Mouse (Mus musculus) C2C12 (cell line): ENCODE data around the gene Cep170b. TPM values are rescaled to one million over a fixed set of nuclear protein-coding genes. Genes with fewer than 3 reads are reported as not detected.

Source experiments
- H3K27me3 ChIP-seq: one replicate; pipeline ENCODE4 v1.6.1; 2011; ENCODE audit not compliant: control insufficient read depth, insufficient read depth, insufficient read length
- H3K36me3 ChIP-seq: one replicate; pipeline ENCODE4 v1.6.1; 2011; ENCODE audit not compliant: control insufficient read depth, insufficient read depth
- H3K4me3 ChIP-seq: one replicate; pipeline ENCODE4 v1.5.1; 2011; ENCODE audit warnings: mild to moderate bottlenecking, control low read depth; ENCODE audit not compliant: poor library complexity, insufficient read depth, severe bottlenecking
- H3K79me2 ChIP-seq: one replicate; pipeline ENCODE4 v1.6.1; 2011; ENCODE audit not compliant: control insufficient read depth, insufficient read depth
- H3K79me3 ChIP-seq: one replicate; pipeline ENCODE4 v1.6.1; 2011; ENCODE audit warnings: low read depth, control low read depth
- H3ac ChIP-seq: one replicate; pipeline ENCODE3; 2011; ENCODE audit warnings: low read depth; ENCODE audit not compliant: control insufficient read depth, insufficient read length
- CEBPB ChIP-seq: IDR thresholded peaks from one replicate; pipeline ENCODE4 v1.6.1; 2011; ENCODE audit warnings: low read depth, mild to moderate bottlenecking, control low read depth, moderate library complexity
- CTCF ChIP-seq: IDR thresholded peaks from one replicate; pipeline ENCODE4 v1.5.1; 2011; ENCODE audit not compliant: control insufficient read depth, insufficient read depth, insufficient read length
- FOSL1 ChIP-seq: IDR thresholded peaks from one replicate; pipeline ENCODE4 v1.8.0; 2011; ENCODE audit warnings: mild to moderate bottlenecking, low read length; ENCODE audit not compliant: poor library complexity, insufficient read depth, severe bottlenecking
- MAX ChIP-seq: IDR thresholded peaks from one replicate; pipeline ENCODE4 v1.6.1; 2011; ENCODE audit warnings: mild to moderate bottlenecking, control low read depth
- MYOD1 ChIP-seq: IDR thresholded peaks from one replicate; pipeline ENCODE4 v1.6.1; 2011; ENCODE audit warnings: low read depth; ENCODE audit not compliant: control insufficient read depth, insufficient read length
- MYOG ChIP-seq: IDR thresholded peaks from one replicate; pipeline ENCODE4 v1.6.1; 2011; ENCODE audit not compliant: control insufficient read depth, insufficient read length; ENCODE audit errors: extremely low read depth
- USF1 ChIP-seq: IDR thresholded peaks from one replicate; pipeline ENCODE4 v1.6.1; 2011; ENCODE audit warnings: low read depth, mild to moderate bottlenecking, control low read depth, moderate library complexity
- microRNA-seq: library from miRNA; unstranded; fragments of <30 nt; microRNA quantifications from one replicate; pipeline ENCODE4, GENCODE M21; 2019; ENCODE audit warnings: borderline microRNAs expressed
- polyA plus RNA-seq: library from polyadenylated mRNA; unstranded; fragments of >200 nt; fragmentation: generic; extraction: Trizol; gene quantifications from one replicate; pipeline ENCODE4 v1.2.1, GENCODE M21; 2012; ENCODE audit warnings: missing spikeins

The Cep170b gene
- polyA plus RNA-seq, 1 experiment, result 33.3 TPM

DNA sequence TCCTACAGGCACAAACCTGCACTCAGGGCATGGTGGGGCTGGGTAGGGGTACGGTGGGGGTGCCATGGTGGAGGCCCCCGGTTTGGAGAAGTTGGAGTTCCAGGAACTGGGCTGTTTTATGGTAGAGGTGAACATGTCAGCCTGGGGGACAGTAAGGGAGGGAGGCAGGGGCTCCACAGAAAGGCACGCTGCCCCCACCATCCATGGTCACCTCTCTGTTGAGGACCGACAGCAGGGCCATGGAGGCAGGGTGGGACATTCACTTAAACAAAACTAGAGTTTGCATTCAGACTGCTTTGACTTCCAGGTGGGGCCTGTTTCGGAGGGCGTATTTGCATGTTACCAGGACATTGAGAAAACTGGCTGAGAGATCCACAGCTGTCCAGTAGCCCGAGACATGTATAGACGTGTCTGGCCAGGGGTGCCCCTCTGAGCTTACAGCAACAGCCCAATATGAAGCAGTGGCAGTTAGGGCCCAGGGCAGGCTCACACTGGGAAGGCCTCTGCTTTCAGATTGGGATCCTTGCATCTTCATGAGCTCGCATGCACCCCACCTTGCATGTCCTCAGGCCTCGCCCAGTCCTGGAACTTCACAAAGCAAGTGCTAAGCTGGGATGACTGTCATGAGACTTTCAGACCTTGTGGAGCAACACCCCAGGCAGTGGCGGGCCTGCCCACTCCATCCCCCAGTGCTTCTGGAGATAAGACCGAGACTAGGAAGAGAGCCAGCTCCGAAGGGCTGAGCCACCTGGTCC lies 73.5 kb downstream of the Cep170b start:
- Histone ChIP-seq H3ac (peak overlapping the region; percentile 41), H3K79me3 (peaks cover 15% of the 10 kb centered on the region), H3K4me3 (peak overlapping the region; percentile 41), H3K36me3 (no peaks in the 10 kb centered on the region), H3K27me3 (no peaks in the 10 kb centered on the region), H3K79me2 (peaks cover 47% of the 10 kb centered on the region)
- TF ChIP-seq FOSL1 (no peak), MAX (no peak), MYOG (no peak), USF1 (no peak), CTCF (no peak), MYOD1 (no peak), CEBPB (no peak)

DNA sequence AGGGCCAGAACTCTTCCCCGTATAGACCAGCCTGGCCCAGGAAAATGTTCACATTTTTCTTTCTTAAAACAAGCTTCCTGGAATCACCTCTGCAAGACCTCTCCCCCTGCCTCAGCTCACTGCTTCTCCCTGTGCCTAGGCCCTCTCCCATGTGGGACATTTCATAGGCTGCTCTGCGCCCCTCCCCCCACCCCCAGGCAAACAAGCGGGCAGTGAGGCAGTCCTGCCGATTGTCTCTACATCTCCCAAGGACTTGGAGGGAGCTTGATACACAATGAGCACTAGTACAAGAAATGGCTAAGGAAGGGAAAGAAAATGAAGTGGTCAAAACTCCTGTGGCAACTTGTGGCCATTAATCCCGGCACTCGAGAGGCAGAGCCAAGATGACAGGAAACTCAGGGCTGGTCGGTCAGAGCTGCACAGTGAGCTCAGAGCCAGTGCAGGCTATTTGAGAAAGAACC lies 74.1 kb downstream of the Cep170b start:
- H3K79me3 ChIP-seq, result peaks cover 13% of the 10 kb centered on the region
- peak overlapping the region; percentile 41 for H3K4me3 ChIP-seq
- no peaks in the 10 kb centered on the region for H3K27me3 ChIP-seq
- no peak for TF ChIP-seq CEBPB
- H3ac ChIP-seq, result peak overlapping the region; percentile 41
- H3K36me3 ChIP-seq, result no peaks in the 10 kb centered on the region
- peaks cover 47% of the 10 kb centered on the region for H3K79me2 ChIP-seq

DNA sequence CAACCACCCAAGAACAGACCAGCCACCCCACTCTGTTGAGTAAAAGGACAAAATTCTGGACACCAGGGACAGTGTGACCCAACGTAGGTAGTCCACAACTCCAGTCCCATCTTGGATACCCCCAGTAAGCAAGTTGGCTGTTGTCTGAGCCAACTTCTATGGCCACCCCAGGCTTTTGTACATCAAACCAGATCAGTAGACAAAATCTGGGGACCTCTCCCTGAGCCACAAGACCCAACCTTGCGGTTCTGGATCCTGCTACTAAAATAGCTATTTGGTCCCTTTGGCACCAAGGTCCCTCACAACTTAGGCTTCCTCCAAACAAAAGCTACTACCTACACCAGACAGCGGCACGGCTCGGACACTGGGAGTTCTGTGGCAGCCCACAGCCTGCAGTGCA lies 74.7 kb downstream of the Cep170b start:
- TF ChIP-seq MAX (no peak), CTCF (no peak), MYOG (no peak), MYOD1 (no peak), USF1 (no peak), CEBPB (no peak), FOSL1 (no peak)
- Histone ChIP-seq H3K79me2 (peaks cover 52% of the 10 kb centered on the region), H3ac (peak overlapping the region; percentile 85), H3K36me3 (no peaks in the 10 kb centered on the region), H3K79me3 (peaks cover 12% of the 10 kb centered on the region), H3K27me3 (no peaks in the 10 kb centered on the region), H3K4me3 (peak overlapping the region; percentile 41)

DNA sequence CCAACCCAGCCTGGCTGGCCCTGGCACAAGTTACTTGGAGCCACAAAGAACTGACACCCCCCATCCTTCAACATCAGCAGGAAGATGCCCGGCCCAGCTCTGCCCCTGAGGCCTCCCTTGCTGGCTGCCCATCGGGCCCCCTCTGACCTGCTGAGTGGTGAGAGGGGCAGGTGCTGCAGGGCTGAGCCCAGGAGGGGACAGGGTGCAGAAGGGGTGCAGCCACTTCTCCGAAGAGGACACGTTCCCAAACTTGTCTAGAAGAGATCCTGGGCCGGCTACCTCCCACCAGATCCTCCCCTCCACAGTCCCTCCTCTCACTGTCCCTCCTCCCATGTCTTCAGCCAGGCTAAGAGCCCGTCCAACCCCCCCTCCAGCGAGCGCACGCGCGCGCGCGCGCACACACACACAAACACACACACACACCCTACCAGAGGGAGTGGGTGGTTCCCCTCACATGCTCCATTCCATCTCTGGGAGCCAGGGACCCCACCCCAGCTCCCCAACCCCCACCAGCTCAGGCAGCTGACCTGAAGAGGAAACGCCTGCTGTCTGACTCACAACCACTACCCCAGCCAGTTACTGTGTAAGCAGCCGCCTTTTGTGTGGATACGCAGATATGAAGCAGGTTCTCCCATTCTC lies 75.3 kb downstream of the Cep170b start:
- TF ChIP-seq MYOD1 (peak; percentile 21), FOSL1 (no peak), USF1 (no peak), MAX (no peak), MYOG (no peak), CEBPB (no peak), CTCF (no peak)
- Histone ChIP-seq H3K27me3 (no peaks in the 10 kb centered on the region), H3K4me3 (peak overlapping the region; percentile 41), H3K79me3 (peaks cover 12% of the 10 kb centered on the region), H3K36me3 (no peaks in the 10 kb centered on the region), H3K79me2 (peaks cover 55% of the 10 kb centered on the region), H3ac (peak overlapping the region; percentile 85)

Small RNA genes within 50 kb of the gene (microRNA-seq; reads per million reads assigned to microRNA genes)
- gene Mir6940, result 1.6 reads per million, percentile 36 among the genes with 10 or more reads in this experiment

Other genes starting within 250 kb of the Cep170b start
- gene A530016L24Rik, start 231.0 kb upstream of the Cep170b start, polyA plus RNA-seq, result 0.13 TPM
- gene Tmem179, start 203.7 kb upstream of the Cep170b start, polyA plus RNA-seq, result 1.1 TPM
- gene Inf2, start 131.7 kb upstream of the Cep170b start, polyA plus RNA-seq, result 118 TPM
- 10.1 TPM for gene Adssl1, start 100.4 kb upstream of the Cep170b start, polyA plus RNA-seq
- gene Siva1, start 75.8 kb upstream of the Cep170b start, polyA plus RNA-seq, result 164 TPM
- gene Akt1, start 45.6 kb upstream of the Cep170b start, polyA plus RNA-seq, result 297 TPM
- gene Zbtb42, start 41.6 kb upstream of the Cep170b start, polyA plus RNA-seq, result 4.2 TPM
- not detected for gene Pld4, start 40.2 kb downstream of the Cep170b start, polyA plus RNA-seq
- 15.8 TPM for gene Ahnak2, start 82.2 kb downstream of the Cep170b start, polyA plus RNA-seq
- 25.2 TPM for gene Clba1, start 88.5 kb downstream of the Cep170b start, polyA plus RNA-seq
- 61.9 TPM for gene Cdca4, start 109.0 kb downstream of the Cep170b start, polyA plus RNA-seq
- gene Gpr132, start 147.8 kb downstream of the Cep170b start, polyA plus RNA-seq, result 0.06 TPM
- 85.1 TPM for gene Jag2, start 209.3 kb downstream of the Cep170b start, polyA plus RNA-seq
- gene Nudt14, start 221.7 kb downstream of the Cep170b start, polyA plus RNA-seq, result 77.7 TPM